Mouse (Mus musculus): Measurements from ENCODE around the gene St5. TPM values are rescaled to one million over a fixed set of nuclear protein-coding genes. Genes with fewer than 3 reads are reported as not detected.
A peak's percentile ranks its signal among the peaks of the same experiment; 100 is the strongest.

St5 gene
- polyA plus RNA-seq, 1 experiment from 2014 or later: 61.4 TPM

GRCm38 (mm10) chr7:109519936-109520335 is 183.5 kb downstream of the St5 start:
- no peaks in the 10 kb centered on the region for H3K27me3 ChIP-seq (ENCODE audit: control insufficient read depth, insufficient read depth, low read length)
- H3K9me3 ChIP-seq (ENCODE audit: control insufficient read depth, low read length): no peaks in the 10 kb centered on the region
- peak overlapping the region; percentile 90; the same call in 1 of the 2 replicates for H3K27ac ChIP-seq (ENCODE audit: low read depth, low read length)
- WGBS: 3% methylated on average over 10 of the region's 10 CpGs
- no peak for ATAC-seq (ENCODE audit: insufficient read depth, low FRiP score, low TSS enrichment)
- H3K9ac ChIP-seq (ENCODE audit: low read length): peak overlapping the region; percentile 99
- peaks cover 6% of the 10 kb centered on the region; the same call in 1 of the 2 replicates for H3K4me1 ChIP-seq (ENCODE audit: control insufficient read depth, insufficient read depth, low read length)
- H3K36me3 ChIP-seq (ENCODE audit: control insufficient read depth, insufficient read depth, low read length): peaks cover 8% of the 10 kb centered on the region
- no peak for DNase-seq (ENCODE audit: low spot score)
- H3K4me3 ChIP-seq (ENCODE audit: low read depth, low read length): peak overlapping the region; percentile 99
- H3K4me2 ChIP-seq (ENCODE audit: low read depth): peak overlapping the region; percentile 78

GRCm38 (mm10) chr7:109518838-109519696 is 184.3 kb downstream of the St5 start, which contains the start of gene Rpl27a:
Gene Rpl27a, plus strand, starts transcription at chr7:109519147.
- DNase-seq (ENCODE audit: low spot score): peak; percentile 99
- Histone ChIP-seq H3K27me3 (ENCODE audit: control insufficient read depth, insufficient read depth, low read length) (no peaks in the 10 kb centered on the region), H3K27ac (ENCODE audit: low read depth, low read length) (peak within 1 kb of the TSS; percentile 90), H3K36me3 (ENCODE audit: control insufficient read depth, insufficient read depth, low read length) (peaks cover 8% of the 10 kb centered on the region), H3K4me1 (ENCODE audit: control insufficient read depth, insufficient read depth, low read length) (peaks cover 6% of the 10 kb centered on the region; the same call in 1 of the 2 replicates), H3K4me3 (ENCODE audit: low read depth, low read length) (peak within 1 kb of the TSS; percentile 99), H3K9me3 (ENCODE audit: control insufficient read depth, low read length) (no peaks in the 10 kb centered on the region), H3K4me2 (ENCODE audit: low read depth) (peak within 1 kb of the TSS; percentile 78), H3K9ac (ENCODE audit: low read length) (peak within 1 kb of the TSS; percentile 99)
- ATAC-seq (ENCODE audit: insufficient read depth, low FRiP score, low TSS enrichment): peak; percentile 94
- WGBS: under 1% methylated on average over 70 of the region's 72 CpGs

- ATAC-seq (ENCODE audit: insufficient read depth, low FRiP score, low TSS enrichment) (no peak), DNase-seq (ENCODE audit: low spot score) (no peak)
- peak overlapping the region; percentile 99 for H3K4me3 ChIP-seq (ENCODE audit: low read depth, low read length)
- H3K9ac ChIP-seq (ENCODE audit: low read length): peak overlapping the region; percentile 99
- peak overlapping the region; percentile 78 for H3K4me2 ChIP-seq (ENCODE audit: low read depth)
- peaks cover 6% of the 10 kb centered on the region; the same call in 1 of the 2 replicates for H3K4me1 ChIP-seq (ENCODE audit: control insufficient read depth, insufficient read depth, low read length)
- H3K36me3 ChIP-seq (ENCODE audit: control insufficient read depth, insufficient read depth, low read length): peaks cover 6% of the 10 kb centered on the region
- no peaks in the 10 kb centered on the region for H3K27me3 ChIP-seq (ENCODE audit: control insufficient read depth, insufficient read depth, low read length)
- no peaks in the 10 kb centered on the region for H3K9me3 ChIP-seq (ENCODE audit: control insufficient read depth, low read length)
- 22% methylated on average over 10 of the region's 10 CpGs for WGBS
- peak overlapping the region; percentile 90 for H3K27ac ChIP-seq (ENCODE audit: low read depth, low read length)
Measured at GRCm38 (mm10) chr7:109518036-109518681, 185.2 kb downstream of the St5 start.

GRCm38 (mm10) chr7:109516500-109516899 is 186.9 kb downstream of the St5 start:
- WGBS: 82% methylated on average over 3 of the region's 3 CpGs
- no peaks in the 10 kb centered on the region for H3K36me3 ChIP-seq (ENCODE audit: control insufficient read depth, insufficient read depth, low read length)
- H3K4me2 ChIP-seq (ENCODE audit: low read depth): no peak overlapping the region
- no peak for ATAC-seq (ENCODE audit: insufficient read depth, low FRiP score, low TSS enrichment)
- no peak overlapping the region for H3K4me3 ChIP-seq (ENCODE audit: low read depth, low read length)
- no peaks in the 10 kb centered on the region for H3K9me3 ChIP-seq (ENCODE audit: control insufficient read depth, low read length)
- peaks cover 6% of the 10 kb centered on the region; the same call in 1 of the 2 replicates for H3K4me1 ChIP-seq (ENCODE audit: control insufficient read depth, insufficient read depth, low read length)
- H3K27me3 ChIP-seq (ENCODE audit: control insufficient read depth, insufficient read depth, low read length): no peaks in the 10 kb centered on the region
- H3K9ac ChIP-seq (ENCODE audit: low read length): no peak overlapping the region
- DNase-seq (ENCODE audit: low spot score): no peak
- no peak overlapping the region for H3K27ac ChIP-seq (ENCODE audit: low read depth, low read length)

- DNase-seq (ENCODE audit: low spot score) (no peak), ATAC-seq (ENCODE audit: insufficient read depth, low FRiP score, low TSS enrichment) (no peak)
- Histone ChIP-seq H3K9ac (ENCODE audit: low read length) (no peak overlapping the region), H3K4me3 (ENCODE audit: low read depth, low read length) (no peak overlapping the region), H3K9me3 (ENCODE audit: control insufficient read depth, low read length) (no peaks in the 10 kb centered on the region), H3K4me1 (ENCODE audit: control insufficient read depth, insufficient read depth, low read length) (peaks cover 4% of the 10 kb centered on the region), H3K27me3 (ENCODE audit: control insufficient read depth, insufficient read depth, low read length) (no peaks in the 10 kb centered on the region), H3K27ac (ENCODE audit: low read depth, low read length) (no peak overlapping the region), H3K4me2 (ENCODE audit: low read depth) (no peak overlapping the region), H3K36me3 (ENCODE audit: control insufficient read depth, insufficient read depth, low read length) (no peaks in the 10 kb centered on the region)
- WGBS: 90% methylated on average over 3 of the region's 3 CpGs
Measured at GRCm38 (mm10) chr7:109511838-109512237, 191.6 kb downstream of the St5 start.

GRCm38 (mm10) chr7:109510799-109511198 is 192.6 kb downstream of the St5 start:
- ATAC-seq (ENCODE audit: insufficient read depth, low FRiP score, low TSS enrichment) (no peak), DNase-seq (ENCODE audit: low spot score) (no peak)
- H3K4me2 ChIP-seq (ENCODE audit: low read depth): no peak overlapping the region
- H3K36me3 ChIP-seq (ENCODE audit: control insufficient read depth, insufficient read depth, low read length): no peaks in the 10 kb centered on the region
- H3K27me3 ChIP-seq (ENCODE audit: control insufficient read depth, insufficient read depth, low read length): no peaks in the 10 kb centered on the region
- peaks cover 4% of the 10 kb centered on the region for H3K4me1 ChIP-seq (ENCODE audit: control insufficient read depth, insufficient read depth, low read length)
- no peak overlapping the region for H3K4me3 ChIP-seq (ENCODE audit: low read depth, low read length)
- H3K9ac ChIP-seq (ENCODE audit: low read length): no peak overlapping the region
- H3K9me3 ChIP-seq (ENCODE audit: control insufficient read depth, low read length): no peaks in the 10 kb centered on the region
- WGBS: 69% methylated on average over 2 of the region's 2 CpGs
- no peak overlapping the region for H3K27ac ChIP-seq (ENCODE audit: low read depth, low read length)

- DNase-seq (ENCODE audit: low spot score) (no peak), ATAC-seq (ENCODE audit: insufficient read depth, low FRiP score, low TSS enrichment) (no peak)
- 79% methylated on average over 4 of the region's 4 CpGs for WGBS
- Histone ChIP-seq H3K4me1 (ENCODE audit: control insufficient read depth, insufficient read depth, low read length) (peaks cover 4% of the 10 kb centered on the region), H3K9ac (ENCODE audit: low read length) (peak within 1 kb of the TSS; percentile 44; the same call in 1 of the 2 replicates), H3K4me2 (ENCODE audit: low read depth) (peak within 1 kb of the TSS; percentile 24), H3K36me3 (ENCODE audit: control insufficient read depth, insufficient read depth, low read length) (no peaks in the 10 kb centered on the region), H3K27ac (ENCODE audit: low read depth, low read length) (no peak within 1 kb of the TSS), H3K9me3 (ENCODE audit: control insufficient read depth, low read length) (no peaks in the 10 kb centered on the region), H3K4me3 (ENCODE audit: low read depth, low read length) (no peak within 1 kb of the TSS), H3K27me3 (ENCODE audit: control insufficient read depth, insufficient read depth, low read length) (no peaks in the 10 kb centered on the region)
Measured at GRCm38 (mm10) chr7:109508034-109508433, 195.4 kb downstream of the St5 start, which contains the start of gene Trim66. Gene Trim66, minus strand, starts transcription at chr7:109508134.

GRCm38 (mm10) chr7:109507572-109507971 is 195.8 kb downstream of the St5 start:
- WGBS: 38% methylated on average over 9 of the region's 9 CpGs
- Histone ChIP-seq H3K4me3 (ENCODE audit: low read depth, low read length) (no peak overlapping the region), H3K4me2 (ENCODE audit: low read depth) (no peak overlapping the region; the same call in 1 of the 2 replicates), H3K36me3 (ENCODE audit: control insufficient read depth, insufficient read depth, low read length) (no peaks in the 10 kb centered on the region), H3K9me3 (ENCODE audit: control insufficient read depth, low read length) (no peaks in the 10 kb centered on the region), H3K27me3 (ENCODE audit: control insufficient read depth, insufficient read depth, low read length) (no peaks in the 10 kb centered on the region), H3K27ac (ENCODE audit: low read depth, low read length) (no peak overlapping the region), H3K9ac (ENCODE audit: low read length) (no peak overlapping the region), H3K4me1 (ENCODE audit: control insufficient read depth, insufficient read depth, low read length) (peaks cover 4% of the 10 kb centered on the region)
- ATAC-seq (ENCODE audit: insufficient read depth, low FRiP score, low TSS enrichment): no peak
- no peak for DNase-seq (ENCODE audit: low spot score)
